Mouse (Mus musculus) lung, embryonic 16.5 days (tissue): Measurements from ENCODE around the gene Podn. TPM values are rescaled to one million over a fixed set of nuclear protein-coding genes. Genes with fewer than 3 reads are reported as not detected.
A peak's percentile ranks its signal among the peaks of the same experiment; 100 is the strongest.

ENCODE experiments used
- ATAC-seq: fragments of 200-750 bp; cut with Nextera tagmentation; 2 replicates; pipeline ENCODE4 v1.8.0; 2017; ENCODE audit warnings: low read depth, mild to moderate bottlenecking, moderate library complexity
- H3K27ac ChIP-seq: fragments of 300-500 bp; sonication (generic); 2 replicates; pipeline ENCODE4 v1.5.1; 2014; ENCODE audit warnings: mild to moderate bottlenecking, control low read depth, low read length
- H3K27me3 ChIP-seq: fragments of 300-500 bp; sonication (generic); 2 replicates; pipeline ENCODE4 v1.6.1; 2014; ENCODE audit warnings: low read depth, low read length, mixed read lengths; ENCODE audit not compliant: control insufficient read depth, insufficient read depth
- H3K36me3 ChIP-seq: fragments of 300-500 bp; sonication (generic); 2 replicates; pipeline ENCODE4 v1.6.1; 2014; ENCODE audit warnings: low read length; ENCODE audit not compliant: control insufficient read depth, insufficient read depth
- H3K4me1 ChIP-seq: fragments of 300-500 bp; sonication (generic); replicated peaks from 2 replicates; pipeline ENCODE4 v1.6.1; 2014; ENCODE audit warnings: low read length, mixed read lengths; ENCODE audit not compliant: control insufficient read depth, insufficient read depth
- H3K4me2 ChIP-seq: fragments of 300-500 bp; sonication (generic); 2 replicates; pipeline ENCODE4 v1.6.1; 2014; ENCODE audit warnings: low read depth, low read length, control low read depth
- H3K4me3 ChIP-seq: fragments of 300-500 bp; sonication (generic); 2 replicates; pipeline ENCODE4 v1.5.1; 2014; ENCODE audit warnings: mild to moderate bottlenecking, low read length, control low read depth
- H3K9ac ChIP-seq: fragments of 300-500 bp; sonication (generic); 2 replicates; pipeline ENCODE4 v1.6.1; 2014; ENCODE audit warnings: low read length, control low read depth
- H3K9me3 ChIP-seq: fragments of 300-500 bp; sonication (generic); 2 replicates; pipeline ENCODE4 v1.6.1; 2016; ENCODE audit warnings: low read length; ENCODE audit not compliant: control insufficient read depth
- WGBS: fragments of 180-500 bp; shearing (Covaris S2); extraction: QIAGEN DNeasy Blood & Tissue Kit; methylation state at CpG from one replicate; pipeline ENCODE4 v1.1.7; 2014; 5-methylcytosine and 5-hydroxymethylcytosine counted together
- polyA plus RNA-seq: library from polyadenylated mRNA; unstranded; fragments of >200 nt; fragmentation: Nextera tagmentation; extraction: Ambion mirVana; gene quantifications from 2 replicates; pipeline ENCODE4 v1.2.1, GENCODE M21; 2015

Podn gene
- polyA plus RNA-seq, 1 experiment from 2014 or later, result 1.5 TPM

GRCm38 (mm10) chr4:107986386-107987168 lies 109.7 kb downstream of the Podn start:
- no peak overlapping the region for H3K9ac ChIP-seq
- H3K27me3 ChIP-seq, result no peaks in the 10 kb centered on the region
- no peaks in the 10 kb centered on the region for H3K9me3 ChIP-seq
- H3K4me3 ChIP-seq, result no peak overlapping the region
- no peak overlapping the region for H3K27ac ChIP-seq
- no peaks in the 10 kb centered on the region for H3K36me3 ChIP-seq
- H3K4me1 ChIP-seq, result peaks cover 13% of the 10 kb centered on the region
- no peak overlapping the region for H3K4me2 ChIP-seq
- no peak for ATAC-seq
- 75% methylated on average over 11 of the region's 11 CpGs for WGBS

- WGBS, result 84% methylated on average over 5 of the region's 5 CpGs
- H3K4me3 ChIP-seq, result no peak overlapping the region
- H3K4me1 ChIP-seq, result peaks cover 11% of the 10 kb centered on the region
- H3K36me3 ChIP-seq, result no peaks in the 10 kb centered on the region
- no peak for ATAC-seq
- H3K4me2 ChIP-seq, result no peak overlapping the region
- no peak overlapping the region for H3K27ac ChIP-seq
- H3K9ac ChIP-seq, result no peak overlapping the region
- no peaks in the 10 kb centered on the region for H3K9me3 ChIP-seq
- H3K27me3 ChIP-seq, result no peaks in the 10 kb centered on the region
Measured at GRCm38 (mm10) chr4:107985812-107986211, 110.4 kb downstream of the Podn start.

- Histone ChIP-seq H3K4me1 (peaks cover 11% of the 10 kb centered on the region), H3K4me2 (no peak overlapping the region), H3K9me3 (no peaks in the 10 kb centered on the region), H3K4me3 (no peak overlapping the region), H3K27ac (peak overlapping the region; percentile 70), H3K9ac (no peak overlapping the region), H3K27me3 (no peaks in the 10 kb centered on the region), H3K36me3 (no peaks in the 10 kb centered on the region)
- peak; percentile 75 for ATAC-seq
- WGBS, result 37% methylated on average over 7 of the region's 7 CpGs
Measured at GRCm38 (mm10) chr4:107984282-107984981, 111.8 kb downstream of the Podn start.

GRCm38 (mm10) chr4:107983717-107984116 lies 112.5 kb downstream of the Podn start:
- H3K36me3 ChIP-seq, result no peaks in the 10 kb centered on the region
- H3K4me3 ChIP-seq, result no peak overlapping the region
- H3K4me1 ChIP-seq, result peaks cover 11% of the 10 kb centered on the region
- H3K9me3 ChIP-seq, result no peaks in the 10 kb centered on the region
- ATAC-seq, result no peak
- no peaks in the 10 kb centered on the region for H3K27me3 ChIP-seq
- WGBS, result 69% methylated on average over 1 of the region's 1 CpGs
- no peak overlapping the region for H3K9ac ChIP-seq
- H3K4me2 ChIP-seq, result no peak overlapping the region
- H3K27ac ChIP-seq, result no peak overlapping the region

GRCm38 (mm10) chr4:107980002-107980600 lies 116.1 kb downstream of the Podn start:
- 0 out of 2 replicates have a peak, but pooled peaks have one; percentile 5 for ATAC-seq
- H3K36me3 ChIP-seq, result no peaks in the 10 kb centered on the region
- H3K27me3 ChIP-seq, result no peaks in the 10 kb centered on the region
- H3K4me3 ChIP-seq, result no peak overlapping the region
- WGBS, result 77% methylated on average over 6 of the region's 6 CpGs
- no peaks in the 10 kb centered on the region for H3K9me3 ChIP-seq
- peaks cover 9% of the 10 kb centered on the region for H3K4me1 ChIP-seq
- no peak overlapping the region for H3K9ac ChIP-seq
- no peak overlapping the region for H3K4me2 ChIP-seq
- peak overlapping the region; percentile 37 for H3K27ac ChIP-seq

GRCm38 (mm10) chr4:107979530-107979929 lies 116.7 kb downstream of the Podn start:
- no peak overlapping the region for H3K9ac ChIP-seq
- H3K4me1 ChIP-seq, result peaks cover 5% of the 10 kb centered on the region; the same call in 1 of the 2 replicates
- no peaks in the 10 kb centered on the region for H3K27me3 ChIP-seq
- peak; percentile 75 for ATAC-seq
- H3K27ac ChIP-seq, result peak overlapping the region; percentile 50; the same call in 1 of the 2 replicates
- 42% methylated on average over 2 of the region's 2 CpGs for WGBS
- no peaks in the 10 kb centered on the region for H3K36me3 ChIP-seq
- H3K4me3 ChIP-seq, result no peak overlapping the region
- H3K4me2 ChIP-seq, result no peak overlapping the region
- H3K9me3 ChIP-seq, result no peaks in the 10 kb centered on the region

GRCm38 (mm10) chr4:107977593-107977992 lies 118.7 kb downstream of the Podn start:
- H3K9ac ChIP-seq, result no peak overlapping the region
- no peak overlapping the region for H3K27ac ChIP-seq
- 48% methylated on average over 4 of the region's 4 CpGs for WGBS
- no peaks in the 10 kb centered on the region for H3K27me3 ChIP-seq
- H3K9me3 ChIP-seq, result no peaks in the 10 kb centered on the region
- no peaks in the 10 kb centered on the region for H3K36me3 ChIP-seq
- no peak overlapping the region for H3K4me2 ChIP-seq
- no peak overlapping the region for H3K4me3 ChIP-seq
- no peaks in the 10 kb centered on the region for H3K4me1 ChIP-seq
- ATAC-seq, result no peak

GRCm38 (mm10) chr4:107975004-107975403 lies 121.2 kb downstream of the Podn start:
- no peak overlapping the region for H3K4me3 ChIP-seq
- no peak overlapping the region for H3K4me2 ChIP-seq
- no peaks in the 10 kb centered on the region for H3K36me3 ChIP-seq
- H3K4me1 ChIP-seq, result no peaks in the 10 kb centered on the region
- H3K9ac ChIP-seq, result no peak overlapping the region
- no peaks in the 10 kb centered on the region for H3K27me3 ChIP-seq
- H3K9me3 ChIP-seq, result no peaks in the 10 kb centered on the region
- 59% methylated on average over 7 of the region's 7 CpGs for WGBS
- no peak for ATAC-seq
- H3K27ac ChIP-seq, result no peak overlapping the region

GRCm38 (mm10) chr4:107974527-107974926 lies 121.7 kb downstream of the Podn start:
- WGBS, result 69% methylated on average over 11 of the region's 11 CpGs
- Histone ChIP-seq H3K27me3 (no peaks in the 10 kb centered on the region), H3K9me3 (no peaks in the 10 kb centered on the region), H3K9ac (no peak overlapping the region), H3K4me3 (no peak overlapping the region), H3K4me2 (no peak overlapping the region), H3K36me3 (no peaks in the 10 kb centered on the region), H3K4me1 (no peaks in the 10 kb centered on the region), H3K27ac (no peak overlapping the region)
- no peak for ATAC-seq
